ENCODE assay signal across 8 mouse cellular contexts in genomic region chr3:9340344-9340743, GRCm38 (mm10).
DNase-seq lines count a peak whose midpoint lies in the region; ATAC-seq lines count a peak whose summit lies in the region.

No protein-coding gene starts in this region.

- H3K27me3 ChIP-seq in heart, embryonic 13.5 days (replicated peaks), result peaks cover 5% of the 10 kb centered on the region; the same call in 1 of the 2 replicates
- peaks cover 9% of the 10 kb centered on the region for H3K27me3 ChIP-seq in embryonic facial prominence, embryonic 12.5 days
- peaks cover 13% of the 10 kb centered on the region for H3K27me3 ChIP-seq in hindbrain, embryonic 15.5 days
- H3K27me3 ChIP-seq in midbrain, embryonic 15.5 days (replicated peaks), result peaks cover 15% of the 10 kb centered on the region

- DNase-seq in heart, adult 9 months (ENCODE audit: low spot score in 2 of 2), result no peak
- DNase-seq in right cerebral cortex, adult 2 months (ENCODE audit: low spot score in 2 of 2), result no peak

- H3K27ac ChIP-seq in heart, embryonic 13.5 days (replicated peaks), result no peak overlapping the region
- H3K27ac ChIP-seq in embryonic facial prominence, embryonic 12.5 days, result no peak overlapping the region
- H3K27ac ChIP-seq in hindbrain, embryonic 15.5 days (replicated peaks), result no peak overlapping the region
- H3K27ac ChIP-seq in midbrain, embryonic 15.5 days, result 0 out of 2 replicates have a peak overlapping the region, but pooled peaks have one; percentile 24

- H3K4me1 ChIP-seq in heart, embryonic 13.5 days, result peaks cover 20% of the 10 kb centered on the region
- peaks cover 7% of the 10 kb centered on the region; the same call in 1 of the 2 replicates for H3K4me1 ChIP-seq in embryonic facial prominence, embryonic 12.5 days
- peaks cover 26% of the 10 kb centered on the region; the same call in 1 of the 2 replicates for H3K4me1 ChIP-seq in hindbrain, embryonic 15.5 days (replicated peaks)
- H3K4me1 ChIP-seq in midbrain, embryonic 15.5 days, result peaks cover 7% of the 10 kb centered on the region

- H3K4me3 ChIP-seq in heart, embryonic 13.5 days, result peak overlapping the region; percentile 51
- peak overlapping the region; percentile 23 for H3K4me3 ChIP-seq in embryonic facial prominence, embryonic 12.5 days
- H3K4me3 ChIP-seq in hindbrain, embryonic 15.5 days, result peak overlapping the region; percentile 35
- H3K4me3 ChIP-seq in midbrain, embryonic 15.5 days, result peak overlapping the region; percentile 33

- WGBS in heart, embryonic 13.5 days, result 22% methylated on average over 4 of the region's 4 CpGs
- 33% methylated on average over 4 of the region's 4 CpGs for WGBS in embryonic facial prominence, embryonic 12.5 days
- 21% methylated on average over 4 of the region's 4 CpGs for WGBS in hindbrain, embryonic 15.5 days
- WGBS in midbrain, embryonic 15.5 days, result 23% methylated on average over 4 of the region's 4 CpGs

- peak overlapping the region; percentile 78 for H3K9ac ChIP-seq in heart, embryonic 13.5 days
- H3K9ac ChIP-seq in embryonic facial prominence, embryonic 12.5 days, result no peak overlapping the region
- peak overlapping the region; percentile 27 for H3K9ac ChIP-seq in hindbrain, embryonic 15.5 days
- H3K9ac ChIP-seq in midbrain, embryonic 15.5 days, result peak overlapping the region; percentile 21; the same call in 1 of the 2 replicates

- peak overlapping the region; percentile 86 for H3K4me2 ChIP-seq in heart, embryonic 13.5 days
- H3K4me2 ChIP-seq in embryonic facial prominence, embryonic 12.5 days (replicated peaks), result peak overlapping the region; percentile 53
- H3K4me2 ChIP-seq in hindbrain, embryonic 15.5 days, result peak overlapping the region; percentile 64
- peak overlapping the region; percentile 63 for H3K4me2 ChIP-seq in midbrain, embryonic 15.5 days

- H3K9me3 ChIP-seq in heart, embryonic 13.5 days, result no peaks in the 10 kb centered on the region
- no peaks in the 10 kb centered on the region for H3K9me3 ChIP-seq in embryonic facial prominence, embryonic 12.5 days
- no peaks in the 10 kb centered on the region for H3K9me3 ChIP-seq in hindbrain, embryonic 15.5 days
- H3K9me3 ChIP-seq in midbrain, embryonic 15.5 days, result no peaks in the 10 kb centered on the region

- H3K36me3 ChIP-seq in heart, embryonic 13.5 days, result no peaks in the 10 kb centered on the region
- no peaks in the 10 kb centered on the region for H3K36me3 ChIP-seq in embryonic facial prominence, embryonic 12.5 days
- no peaks in the 10 kb centered on the region for H3K36me3 ChIP-seq in hindbrain, embryonic 15.5 days
- H3K36me3 ChIP-seq in midbrain, embryonic 15.5 days (replicated peaks), result no peaks in the 10 kb centered on the region

- no peak for ATAC-seq in heart, embryonic 13.5 days (ENCODE audit: extremely low read depth, insufficient number of reproducible peaks, low FRiP score, low TSS enrichment)
- ATAC-seq in embryonic facial prominence, embryonic 12.5 days (ENCODE audit: insufficient number of reproducible peaks, insufficient read depth, low FRiP score, low TSS enrichment), result no peak
- ATAC-seq in hindbrain, embryonic 15.5 days (ENCODE audit: low FRiP score, low read depth), result no peak
- ATAC-seq in midbrain, embryonic 15.5 days (replicated peaks), result peak; percentile 66
- no peak for ATAC-seq in megakaryocyte, adult 5-6 weeks (ENCODE audit: poor library complexity, severe bottlenecking)
- no peak for ATAC-seq in cerebellum, adult (ENCODE audit: insufficient number of reproducible peaks, low FRiP score, low TSS enrichment)
